Mouse (Mus musculus): ENCODE data around the gene Camk1d. TPM values are rescaled to one million over a fixed set of nuclear protein-coding genes. Genes with fewer than 3 reads are reported as not detected.
"Not testable (repeated sequence)": the region's sequence is repeated elsewhere in the genome, so short reads cannot be mapped to it uniquely, and the experiment has no call there.

The Camk1d gene
- total RNA-seq, 2 experiments from 2014 or later = 4.3 to 7.5 TPM

GRCm38 (mm10) chr2:5590074-5590473 is 124.2 kb downstream of the Camk1d start:
- intact Hi-C loops (cut with DNase I) = no loop called here

DNA sequence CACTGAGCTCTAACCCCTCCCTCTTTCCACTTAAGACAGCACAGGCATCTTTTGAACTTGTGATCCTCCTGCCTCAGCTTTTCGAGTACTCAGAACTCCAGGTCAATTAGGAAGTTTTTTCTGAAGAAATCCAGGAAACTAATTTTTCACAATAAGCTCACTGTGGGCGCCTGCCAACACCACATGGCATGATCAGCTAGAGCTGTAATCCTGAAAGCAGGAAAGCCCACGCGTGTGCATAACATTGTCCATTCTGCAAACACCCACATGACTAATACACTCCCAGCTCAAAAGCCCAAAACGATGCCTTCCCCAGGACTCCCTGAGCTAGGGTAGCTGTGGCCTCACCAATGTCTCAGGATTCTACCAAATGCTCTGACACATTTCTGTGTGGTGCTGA is 125.2 kb downstream of the Camk1d start:
- no peak for DNase-seq
- intact Hi-C loops (cut with DNase I) = no loop called here

More at GRCm38 (mm10) chr2:5590074-5590473, 124.2 kb downstream of the Camk1d start:
- no peak for DNase-seq

DNA sequence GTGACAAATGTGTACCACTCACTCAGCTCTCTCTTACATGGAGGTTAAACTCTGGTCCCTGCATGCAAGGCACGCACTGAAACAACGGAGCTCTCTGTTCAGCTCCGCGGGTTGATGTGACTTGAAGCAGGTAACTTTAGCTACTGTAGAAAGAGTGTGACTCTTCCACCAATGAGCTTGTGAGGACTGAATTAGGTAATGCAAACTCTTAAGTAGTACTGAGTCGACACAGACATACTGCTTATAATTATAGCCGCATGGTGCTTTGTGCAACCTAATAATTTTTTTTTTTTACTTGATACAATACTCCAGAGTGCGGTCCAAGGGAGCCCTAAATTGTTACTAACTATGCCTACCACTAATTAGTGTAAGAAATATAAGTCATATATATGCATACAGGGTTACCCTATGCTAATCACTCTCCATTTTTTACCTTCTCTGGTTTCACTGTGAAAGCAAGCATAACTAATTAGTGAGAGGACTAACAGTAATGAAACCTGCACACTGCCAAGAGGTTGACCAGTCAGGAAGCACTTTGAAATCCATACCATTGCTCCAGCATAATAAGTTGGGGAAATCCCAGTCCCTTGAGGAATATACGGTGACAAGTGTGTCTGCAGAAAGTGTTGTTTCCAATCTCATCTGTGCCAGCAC is 125.9 kb downstream of the Camk1d start:
- intact Hi-C loops (cut with DNase I) = no loop called here
- no peak for DNase-seq

DNA sequence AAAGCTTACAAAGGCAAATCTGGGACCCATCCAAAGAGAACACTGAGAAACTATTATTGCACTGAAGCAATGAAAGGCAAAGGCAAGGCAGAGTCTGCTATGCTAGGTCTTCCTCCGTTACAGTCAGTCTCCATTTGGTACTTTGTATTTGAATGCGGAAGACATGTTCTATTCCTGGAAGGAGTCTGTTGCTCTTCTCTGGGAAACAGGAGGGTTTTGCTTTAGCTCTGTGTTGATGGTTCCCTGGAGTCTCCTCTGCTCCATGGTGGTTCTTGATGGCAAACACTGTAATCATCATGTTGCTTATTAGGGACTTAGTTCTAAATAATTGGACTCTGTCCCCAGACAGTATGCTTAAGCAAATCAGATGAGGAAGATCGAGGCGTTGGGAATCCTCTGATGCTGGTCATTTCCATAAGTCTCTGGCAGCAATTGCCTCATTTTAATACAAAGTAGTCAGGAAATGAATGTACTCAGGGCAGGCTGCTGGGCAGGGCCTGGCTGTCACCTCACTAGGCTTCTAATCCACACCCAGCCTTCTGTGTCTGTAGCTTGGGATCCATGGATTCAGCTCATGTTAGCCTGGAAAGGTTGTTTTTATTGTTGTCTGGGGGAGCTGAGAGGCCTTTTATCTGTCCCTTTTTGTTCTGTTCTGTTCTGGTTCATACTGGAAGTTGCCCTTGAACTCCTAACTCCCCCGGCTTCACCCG is 129.8 kb downstream of the Camk1d start:
- intact Hi-C loops (cut with DNase I) = no loop called here
- DNase-seq = no peak

- peak in 1 of 2 experiments; percentile 23 for DNase-seq
- intact Hi-C loops (cut with DNase I) = no loop called here
Observed at GRCm38 (mm10) chr2:5579391-5579790, 134.9 kb downstream of the Camk1d start.

DNA sequence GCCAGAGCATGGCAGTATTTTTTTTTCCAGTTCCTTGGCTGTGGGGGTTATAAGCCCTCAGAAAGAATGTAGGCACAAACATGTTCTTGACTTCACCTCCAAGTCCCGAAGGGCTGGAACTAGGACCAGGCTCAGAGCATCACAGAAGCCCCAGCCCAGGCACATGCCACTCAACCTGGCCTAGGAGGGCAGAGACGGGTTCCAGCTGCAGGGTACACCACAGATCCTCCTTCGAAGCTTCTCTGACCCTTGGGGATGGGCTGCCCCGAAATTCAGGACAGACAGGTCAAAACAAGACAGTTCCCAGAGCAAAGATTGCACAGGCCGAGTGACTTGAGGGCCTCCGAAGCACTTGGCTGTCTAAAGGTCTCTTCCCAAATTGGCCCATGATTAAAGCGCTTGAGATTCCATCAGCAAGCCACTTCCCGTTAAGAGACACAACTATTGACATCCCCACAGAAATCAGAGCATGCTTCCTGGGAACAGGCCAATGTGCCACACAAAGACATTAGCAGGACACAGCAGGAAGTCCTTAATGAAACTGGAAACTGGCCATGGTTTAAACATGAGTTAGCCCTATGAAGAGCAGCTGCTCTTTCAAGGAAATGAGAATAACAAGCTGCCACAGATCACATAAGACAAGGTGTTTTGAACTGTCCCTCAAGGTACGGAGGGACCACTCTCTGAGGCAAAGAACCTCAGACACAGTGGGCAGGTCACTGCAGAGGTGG is 136.8 kb downstream of the Camk1d start:
- DNase-seq = peak; percentile 40 to 41
- intact Hi-C loops (cut with DNase I) = no loop called here

- peak; percentile 17 to 20 for DNase-seq
- intact Hi-C loops (cut with DNase I) = no loop called here
Observed at GRCm38 (mm10) chr2:5572314-5573006, 141.9 kb downstream of the Camk1d start.

GRCm38 (mm10) chr2:5566611-5567010 is 147.7 kb downstream of the Camk1d start:
- DNase-seq = no peak
- intact Hi-C loops (cut with DNase I) = no loop called here

- DNase-seq = no peak
- intact Hi-C loops (cut with DNase I) = no loop called here
Observed at GRCm38 (mm10) chr2:5563685-5564084, 150.6 kb downstream of the Camk1d start.

DNA sequence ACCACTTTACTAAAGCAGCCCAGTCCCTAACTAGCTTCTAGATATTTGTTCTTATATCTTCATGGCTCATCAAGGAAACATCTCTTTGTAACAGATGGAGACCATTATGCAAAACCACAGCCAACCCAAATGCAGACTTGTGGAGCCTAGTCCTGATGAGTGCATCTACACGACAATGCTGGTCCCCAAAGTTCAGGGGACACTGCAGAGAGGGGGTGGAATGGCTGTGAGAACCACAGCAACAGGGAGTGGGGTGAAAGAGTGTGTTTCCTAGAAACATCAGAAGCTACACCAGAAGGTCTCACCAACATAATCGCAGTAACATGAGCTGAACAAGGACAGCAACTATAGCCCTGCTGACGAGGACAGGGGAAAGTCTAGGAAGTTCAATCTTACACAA is 152.9 kb downstream of the Camk1d start:
- no peak for DNase-seq
- intact Hi-C loops (cut with DNase I) = no loop called here

GRCm38 (mm10) chr2:5553264-5553663 is 161.1 kb downstream of the Camk1d start:
- intact Hi-C loops (cut with DNase I) = no loop called here

DNA sequence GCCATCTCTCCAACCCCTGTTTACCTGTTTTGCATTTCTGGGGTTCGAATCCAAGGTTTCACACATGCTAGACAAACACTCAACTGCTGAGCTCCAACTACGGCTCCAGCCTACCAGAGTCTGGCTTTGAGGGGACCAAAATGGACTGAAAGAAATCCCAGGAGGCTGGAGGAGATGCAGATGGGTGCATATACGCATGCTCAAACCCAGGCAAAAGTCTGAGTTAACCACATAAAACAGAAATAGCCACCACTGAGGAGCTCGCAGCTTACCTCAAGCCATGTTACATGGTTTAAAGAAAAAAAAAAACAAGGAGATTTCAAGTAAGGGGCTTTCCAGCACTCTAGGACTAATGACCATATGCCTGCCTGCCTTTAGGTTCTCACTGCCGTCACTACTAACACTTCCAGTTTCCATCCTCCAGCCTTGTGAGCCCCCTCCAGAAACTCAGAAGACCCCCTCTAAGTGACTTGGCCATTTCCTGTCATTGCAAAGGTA is 162.5 kb downstream of the Camk1d start:
- intact Hi-C loops (cut with DNase I) = no loop called here

More at GRCm38 (mm10) chr2:5553264-5553663, 161.1 kb downstream of the Camk1d start:
- DNase-seq = no peak

GRCm38 (mm10) chr2:5549334-5549733 is 165.0 kb downstream of the Camk1d start:
- intact Hi-C loops (cut with DNase I) = no loop called here
- no peak for DNase-seq

More for the DNA sequence above, 162.5 kb downstream of the Camk1d start:
- DNase-seq = no peak

GRCm38 (mm10) chr2:5548872-5549271 is 165.4 kb downstream of the Camk1d start:
- intact Hi-C loops (cut with DNase I) = no loop called here
- no peak for DNase-seq

DNA sequence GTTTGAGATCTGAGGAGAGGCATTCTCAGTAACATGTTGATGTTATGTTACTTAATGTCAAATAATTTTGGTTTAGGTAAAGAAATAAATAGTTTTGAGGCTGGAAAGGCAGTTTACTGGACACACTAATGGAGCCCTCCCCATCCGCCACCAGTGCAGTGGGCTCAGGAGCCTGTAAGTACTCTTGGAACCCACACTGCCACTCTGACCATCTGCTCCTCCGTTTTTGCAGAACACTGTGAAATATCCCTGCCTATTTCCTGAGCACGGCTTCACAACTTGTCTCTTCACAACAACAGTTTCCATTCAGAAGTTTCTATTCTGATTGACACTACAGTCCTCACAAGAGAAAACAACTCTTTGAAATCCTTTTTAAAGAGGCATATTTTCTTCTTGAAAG is 173.4 kb downstream of the Camk1d start:
- intact Hi-C loops (cut with DNase I) = no loop called here
- no peak for DNase-seq

DNA sequence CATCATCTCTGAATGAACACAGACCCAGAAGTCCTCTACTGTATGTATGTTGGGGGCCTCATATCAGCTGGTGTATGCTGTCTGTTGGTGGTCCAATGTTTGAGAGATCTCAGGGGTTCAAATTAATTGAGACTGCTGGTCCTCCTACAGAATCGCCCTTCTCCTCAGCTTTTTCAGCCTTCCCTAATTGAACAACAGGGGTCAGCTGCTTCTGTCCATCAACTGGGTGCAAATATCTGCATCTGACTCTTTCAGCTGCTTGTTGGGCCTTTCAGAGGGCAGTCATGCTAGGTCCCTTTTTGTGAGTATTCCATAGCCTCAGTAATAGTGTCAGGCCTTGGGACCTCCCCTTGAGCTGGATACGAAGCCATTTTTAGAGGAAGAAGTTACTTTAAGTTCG is 174.4 kb downstream of the Camk1d start:
- intact Hi-C loops (cut with DNase I); DNase-seq: not testable (repeated sequence)

DNA sequence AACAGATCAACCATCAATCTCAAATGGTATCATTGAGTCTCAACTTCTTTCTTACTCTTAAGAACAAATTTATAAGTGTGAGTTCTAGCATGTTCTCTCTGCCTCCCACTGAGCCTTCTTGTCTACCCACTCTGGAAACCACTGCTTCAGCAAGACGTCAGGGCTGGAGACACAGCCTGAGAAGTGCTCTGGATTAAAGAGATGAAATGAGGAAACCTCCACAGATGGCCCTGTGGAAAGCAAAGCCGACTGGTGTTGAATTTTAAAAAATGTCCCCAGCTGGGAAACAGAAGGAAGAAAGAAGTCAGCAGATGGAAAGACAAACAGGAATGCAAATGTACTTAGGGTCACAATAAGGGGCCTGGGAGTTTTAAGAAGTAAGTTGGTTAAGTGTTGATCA is 180.4 kb downstream of the Camk1d start:
- no peak for DNase-seq
- intact Hi-C loops (cut with DNase I) = no loop called here

GRCm38 (mm10) chr2:5529992-5530391 is 184.3 kb downstream of the Camk1d start:
- DNase-seq = no peak
- intact Hi-C loops (cut with DNase I) = no loop called here

DNA sequence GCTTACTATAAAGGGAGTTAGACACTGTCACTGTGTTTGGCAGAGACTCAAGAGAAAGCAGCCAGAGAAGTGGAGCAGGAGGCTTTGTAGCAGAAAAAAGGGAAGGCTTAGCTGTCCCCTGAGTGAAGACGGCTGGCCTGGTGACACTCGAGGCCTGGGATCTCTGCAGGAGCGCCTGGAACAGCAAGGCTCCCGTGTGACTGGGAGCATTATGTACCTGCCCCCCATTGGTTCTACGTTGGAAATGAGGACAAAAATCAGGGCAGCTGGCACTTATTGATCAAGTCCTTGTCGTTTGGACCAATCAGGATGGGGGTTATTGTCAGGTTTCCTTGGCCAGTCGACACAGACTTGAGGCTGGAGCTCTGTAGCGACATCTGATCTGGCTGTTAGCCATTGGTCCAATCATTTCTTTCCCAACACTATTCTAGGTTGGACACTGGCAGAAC is 195.1 kb downstream of the Camk1d start:
- intact Hi-C loops (cut with DNase I) = no loop called here
- peak; percentile 55 to 57 for DNase-seq

- no peak for DNase-seq
- intact Hi-C loops (cut with DNase I) = no loop called here
Observed at GRCm38 (mm10) chr2:5515106-5515505, 199.2 kb downstream of the Camk1d start.

- intact Hi-C loops (cut with DNase I) = no loop called here
- no peak for DNase-seq
Observed at GRCm38 (mm10) chr2:5514095-5514494, 200.2 kb downstream of the Camk1d start.
